In the genomic region with DNA sequence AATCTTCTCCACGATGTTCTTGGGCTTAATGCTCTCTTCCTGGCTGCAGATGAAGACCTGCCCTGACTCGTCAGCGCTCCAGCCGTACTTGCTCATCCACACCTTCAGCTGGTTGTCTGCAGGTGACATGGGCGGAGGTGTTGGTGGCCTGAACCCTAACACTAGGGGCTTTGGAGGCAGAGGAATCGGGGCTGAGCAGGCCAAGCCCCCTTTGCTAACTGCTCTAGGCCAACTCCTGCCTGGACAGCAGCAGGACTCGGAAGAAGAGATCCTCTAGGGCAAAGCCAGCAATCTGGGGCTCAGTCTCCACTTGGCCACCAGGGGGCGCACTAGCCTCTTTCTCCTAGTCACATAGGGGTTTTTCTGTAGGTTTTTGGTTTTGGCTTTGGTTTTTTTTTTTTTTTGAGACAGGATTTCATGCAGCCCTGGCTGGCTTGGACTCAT, we compare ENCODE assay signal across 8 mouse cellular contexts. TPM values are rescaled to one million over a fixed set of nuclear protein-coding genes. Genes with fewer than 3 reads are reported as not detected.
A peak's percentile ranks its signal among the peaks of the same experiment; 100 is the strongest.
DNase-seq lines count a peak whose midpoint lies in the region; ATAC-seq and TF ChIP-seq lines count a peak whose summit lies in the region.
"Had no signal": no experiment of that assay in that cellular context is flagged by ENCODE, and none has a peak within 500 bp of the region (broad histone marks: within the 10 kb centered on the region; RNA-seq: fewer than 3 reads in every experiment).

No protein-coding gene starts in this region.

- H3K27ac ChIP-seq in embryonic facial prominence, embryonic 11.5 days (replicated peaks; ENCODE audit: low read depth, low read length), result no peak overlapping the region
- no peak overlapping the region for H3K27ac ChIP-seq in left cerebral cortex, adult 2 months

- WGBS in embryonic facial prominence, embryonic 11.5 days, result 68% methylated on average over 8 of the region's 8 CpGs

- no peaks in the 10 kb centered on the region for H3K27me3 ChIP-seq in embryonic facial prominence, embryonic 11.5 days (ENCODE audit: control insufficient read depth, insufficient read depth, low read length)
- H3K27me3 ChIP-seq: megakaryocyte, embryonic 14.5 days had no signal

- peak; percentile 85 for DNase-seq in ES-CJ7 (ENCODE audit: low read depth, low spot score)
- peak; percentile 90 for DNase-seq in adrenal gland, postnatal 14 days
- peak; percentile 86 for DNase-seq in embryonic facial prominence, embryonic 11.5 days (ENCODE audit: low spot score)
- peak; percentile 84 to 88 for DNase-seq in heart, postnatal 14 days
- DNase-seq in left cerebral cortex, adult 2 months (ENCODE audit: extremely low spot score in 1 of 2, low spot score in 2 of 2), result peak; percentile 68 to 79
- DNase-seq in spleen, adult 12 weeks (ENCODE audit: low spot score), result peak; percentile 72

- no peak overlapping the region for H3K9ac ChIP-seq in embryonic facial prominence, embryonic 11.5 days (replicated peaks; ENCODE audit: low read length)

- TF ChIP-seq CTCF in left cerebral cortex, adult 2 months (IDR thresholded peaks at IDR 0.05), result peak; percentile 74

- peaks cover 3% of the 10 kb centered on the region; the same call in 1 of the 2 replicates for H3K36me3 ChIP-seq in embryonic facial prominence, embryonic 11.5 days (replicated peaks; ENCODE audit: control insufficient read depth, insufficient read depth, low read depth, low read length)

- H3K9me3 ChIP-seq in embryonic facial prominence, embryonic 11.5 days (replicated peaks; ENCODE audit: control insufficient read depth, low read length), result no peaks in the 10 kb centered on the region
- H3K9me3 ChIP-seq: megakaryocyte, embryonic 14.5 days had no signal

- intact Hi-C loops in heart, postnatal 14 days (cut with DNase I), result loop anchor here (2.0 to 5.0 kb wide), 4 partner anchors 34 to 180 kb away; no protein-coding TSS in a partner anchor
- intact Hi-C loops in left cerebral cortex, adult 2 months (cut with DNase I), result loop anchor here (1.0 kb wide), 1 partner anchor 67 kb away; no protein-coding TSS in a partner anchor

- no peaks in the 10 kb centered on the region for H3K4me1 ChIP-seq in embryonic facial prominence, embryonic 11.5 days (ENCODE audit: control insufficient read depth, insufficient read depth, low read length)

- H3K4me3 ChIP-seq in embryonic facial prominence, embryonic 11.5 days (ENCODE audit: low read depth, low read length), result no peak overlapping the region
- H3K4me3 ChIP-seq in left cerebral cortex, adult 2 months, result no peak overlapping the region
- H3K4me3 ChIP-seq: megakaryocyte, embryonic 14.5 days had no signal

- no peak for ATAC-seq in embryonic facial prominence, embryonic 11.5 days (replicated peaks; ENCODE audit: insufficient number of reproducible peaks, low FRiP score, low TSS enrichment, low read depth)
- ATAC-seq in megakaryocyte progenitor cell, adult 5-6 weeks (replicated peaks; ENCODE audit: poor library complexity), result peak; percentile 70

- H3K4me2 ChIP-seq in embryonic facial prominence, embryonic 11.5 days (ENCODE audit: low read depth, low read length), result no peak overlapping the region

RNA-seq across cellular contexts. Expression of a gene that starts 9.1 kb away (rescaled TPM):
- 233 and 240 TPM in 2 replicates for total RNA-seq in adrenal gland, postnatal 14 days (2021)
- polyA plus RNA-seq in embryonic facial prominence, embryonic 11.5 days (2014; fragmentation: Nextera tagmentation; extraction: Ambion mirVana), result 439 and 446 TPM in 2 replicates
- 100 to 1,000 TPM; 157 to 159 TPM for total RNA-seq in heart, postnatal 14 days (2021)
- total RNA-seq in left cerebral cortex, adult 2 months (2021), result 100 to 1,000 TPM; 179 to 192 TPM
- 248 and 305 TPM in 2 replicates for total RNA-seq in megakaryocyte progenitor cell, adult 5-6 weeks (2015)
- 384 and 406 TPM in 2 replicates for total RNA-seq in megakaryocyte progenitor cell, adult 5-6 weeks (2017)

RNA-seq across cellular contexts. Expression of a gene that starts 9.3 kb away (rescaled TPM):
- total RNA-seq in adrenal gland, postnatal 14 days (2021), result 1.8 and 7.9 TPM in 2 replicates
- polyA plus RNA-seq in embryonic facial prominence, embryonic 11.5 days (2014; fragmentation: Nextera tagmentation; extraction: Ambion mirVana), result 6.4 and 8.1 TPM in 2 replicates
- 1 to 10 TPM in 1 of 2 experiments, under 1 TPM in 1; 0.96 to 2.4 TPM for total RNA-seq in heart, postnatal 14 days (2021)
- total RNA-seq in left cerebral cortex, adult 2 months (2021), result 1 to 10 TPM; 1.8 to 2.3 TPM
- total RNA-seq in megakaryocyte progenitor cell, adult 5-6 weeks (2015), result 38.5 and 49.8 TPM in 2 replicates
- total RNA-seq in megakaryocyte progenitor cell, adult 5-6 weeks (2017), result 62.8 and 65.6 TPM in 2 replicates

RNA-seq across cellular contexts. Expression of a gene that starts 10.4 kb away (rescaled TPM):
- 271 and 282 TPM in 2 replicates for total RNA-seq in adrenal gland, postnatal 14 days (2021)
- polyA plus RNA-seq in embryonic facial prominence, embryonic 11.5 days (2014; fragmentation: Nextera tagmentation; extraction: Ambion mirVana), result 190 and 201 TPM in 2 replicates
- 100 to 1,000 TPM; 110 to 127 TPM for total RNA-seq in heart, postnatal 14 days (2021)
- total RNA-seq in left cerebral cortex, adult 2 months (2021), result 100 to 1,000 TPM; 196 to 199 TPM
- total RNA-seq in megakaryocyte progenitor cell, adult 5-6 weeks (2015), result 86.4 and 87.2 TPM in 2 replicates
- total RNA-seq in megakaryocyte progenitor cell, adult 5-6 weeks (2017), result 47.1 and 49.5 TPM in 2 replicates
